Mouse (Mus musculus): Measurements from ENCODE around the gene Jmy. TPM values are rescaled to one million over a fixed set of nuclear protein-coding genes. Genes with fewer than 3 reads are reported as not detected.

Gene Jmy
- polyA plus RNA-seq, 1 experiment from 2014 or later: 2.8 TPM

GRCm38 (mm10) chr13:93499973-93500633, 495 bp upstream of the Jmy start:
- 10% methylated on average over 12 of the region's 12 CpGs for WGBS (ENCODE audit: insufficient replicate concordance)
- Histone ChIP-seq H3K4me1 (replicated peaks) (peaks cover 22% of the 10 kb centered on the region), H3K9me3 (replicated peaks) (no peaks in the 10 kb centered on the region), H3K36me3 (replicated peaks) (peaks cover under 1% of the 10 kb centered on the region), H3K27me3 (no peaks in the 10 kb centered on the region), H3K4me3 (replicated peaks) (peak overlapping the region; percentile 98), H3K4me2 (peak overlapping the region; percentile 93), H3K9ac (peak overlapping the region; percentile 97), H3K27ac (replicated peaks) (peak overlapping the region; percentile 96)
- ATAC-seq (ENCODE audit: insufficient read depth): no peak

GRCm38 (mm10) chr13:93498211-93499166, 1.1 kb downstream of the Jmy start:
- Histone ChIP-seq H3K36me3 (replicated peaks) (peaks cover 14% of the 10 kb centered on the region), H3K27ac (replicated peaks) (peak overlapping the region; percentile 96), H3K4me2 (peak overlapping the region; percentile 93), H3K9ac (peak overlapping the region; percentile 97), H3K9me3 (replicated peaks) (no peaks in the 10 kb centered on the region), H3K4me1 (replicated peaks) (peaks cover 31% of the 10 kb centered on the region), H3K27me3 (no peaks in the 10 kb centered on the region), H3K4me3 (replicated peaks) (peak overlapping the region; percentile 98)
- ATAC-seq (ENCODE audit: insufficient read depth): peak; percentile 45
- under 1% methylated on average over 94 of the region's 94 CpGs for WGBS (ENCODE audit: insufficient replicate concordance)

- Histone ChIP-seq H3K9me3 (replicated peaks) (no peaks in the 10 kb centered on the region), H3K4me1 (replicated peaks) (peaks cover 40% of the 10 kb centered on the region), H3K27me3 (no peaks in the 10 kb centered on the region), H3K4me3 (replicated peaks) (peak overlapping the region; percentile 98), H3K9ac (peak overlapping the region; percentile 97), H3K27ac (replicated peaks) (peak overlapping the region; percentile 96), H3K36me3 (replicated peaks) (peaks cover 18% of the 10 kb centered on the region), H3K4me2 (peak overlapping the region; percentile 93)
- no peak for ATAC-seq (ENCODE audit: insufficient read depth)
- WGBS (ENCODE audit: insufficient replicate concordance): 19% methylated on average over 1 of the region's 1 CpGs
These were observed 2.6 kb downstream of the Jmy start for GRCm38 (mm10) chr13:93496977-93497376.

GRCm38 (mm10) chr13:93488510-93488909, 11.1 kb downstream of the Jmy start:
- WGBS (ENCODE audit: insufficient replicate concordance): 67% methylated on average over 2 of the region's 2 CpGs
- Histone ChIP-seq H3K36me3 (replicated peaks) (peaks cover 28% of the 10 kb centered on the region), H3K27me3 (no peaks in the 10 kb centered on the region), H3K9ac (no peak overlapping the region), H3K4me3 (replicated peaks) (no peak overlapping the region), H3K27ac (replicated peaks) (no peak overlapping the region), H3K4me2 (no peak overlapping the region), H3K9me3 (replicated peaks) (no peaks in the 10 kb centered on the region), H3K4me1 (replicated peaks) (peaks cover 39% of the 10 kb centered on the region)
- no peak for ATAC-seq (ENCODE audit: insufficient read depth)

GRCm38 (mm10) chr13:93487734-93488133, 11.9 kb downstream of the Jmy start:
- no peaks in the 10 kb centered on the region for H3K27me3 ChIP-seq
- ATAC-seq (ENCODE audit: insufficient read depth): no peak
- no peak overlapping the region for H3K4me2 ChIP-seq
- no peaks in the 10 kb centered on the region for H3K9me3 ChIP-seq (replicated peaks)
- H3K4me1 ChIP-seq (replicated peaks): peaks cover 32% of the 10 kb centered on the region
- H3K27ac ChIP-seq (replicated peaks): no peak overlapping the region
- no peak overlapping the region for H3K4me3 ChIP-seq (replicated peaks)
- WGBS (ENCODE audit: insufficient replicate concordance): 90% methylated on average over 8 of the region's 8 CpGs
- peaks cover 32% of the 10 kb centered on the region for H3K36me3 ChIP-seq (replicated peaks)
- H3K9ac ChIP-seq: no peak overlapping the region

- no peak overlapping the region for H3K4me3 ChIP-seq (replicated peaks)
- H3K27ac ChIP-seq (replicated peaks): no peak overlapping the region
- H3K9me3 ChIP-seq (replicated peaks): no peaks in the 10 kb centered on the region
- no peaks in the 10 kb centered on the region for H3K27me3 ChIP-seq
- H3K4me1 ChIP-seq (replicated peaks): peaks cover 13% of the 10 kb centered on the region
- H3K36me3 ChIP-seq (replicated peaks): peaks cover 32% of the 10 kb centered on the region
- no peak for ATAC-seq (ENCODE audit: insufficient read depth)
- H3K9ac ChIP-seq: no peak overlapping the region
- no peak overlapping the region for H3K4me2 ChIP-seq
- 81% methylated on average over 3 of the region's 3 CpGs for WGBS (ENCODE audit: insufficient replicate concordance)
These were observed 15.3 kb downstream of the Jmy start for GRCm38 (mm10) chr13:93484276-93484675.

GRCm38 (mm10) chr13:93481110-93481509, 18.5 kb downstream of the Jmy start:
- WGBS (ENCODE audit: insufficient replicate concordance): 83% methylated on average over 3 of the region's 3 CpGs
- no peak for ATAC-seq (ENCODE audit: insufficient read depth)
- no peaks in the 10 kb centered on the region for H3K27me3 ChIP-seq

GRCm38 (mm10) chr13:93478344-93478743, 21.3 kb downstream of the Jmy start:
- ATAC-seq (ENCODE audit: insufficient read depth): no peak
- Histone ChIP-seq H3K9ac (no peak overlapping the region), H3K36me3 (replicated peaks) (peaks cover 29% of the 10 kb centered on the region), H3K27ac (replicated peaks) (no peak overlapping the region), H3K9me3 (replicated peaks) (no peaks in the 10 kb centered on the region), H3K4me2 (no peak overlapping the region), H3K27me3 (no peaks in the 10 kb centered on the region), H3K4me3 (replicated peaks) (no peak overlapping the region), H3K4me1 (replicated peaks) (no peaks in the 10 kb centered on the region)
- 33% methylated on average over 3 of the region's 3 CpGs for WGBS (ENCODE audit: insufficient replicate concordance)

More at GRCm38 (mm10) chr13:93481110-93481509, 18.5 kb downstream of the Jmy start:
- H3K4me1 ChIP-seq (replicated peaks): 0 out of 2 replicates have a peak, but pooled peaks cover 3% of the 10 kb centered on the region
- no peaks in the 10 kb centered on the region for H3K9me3 ChIP-seq (replicated peaks)
- no peak overlapping the region for H3K4me3 ChIP-seq (replicated peaks)
- no peak overlapping the region for H3K9ac ChIP-seq
- H3K4me2 ChIP-seq: no peak overlapping the region
- peaks cover 26% of the 10 kb centered on the region for H3K36me3 ChIP-seq (replicated peaks)
- no peak overlapping the region for H3K27ac ChIP-seq (replicated peaks)

- 84% methylated on average over 3 of the region's 3 CpGs for WGBS (ENCODE audit: insufficient replicate concordance)
- Histone ChIP-seq H3K4me3 (replicated peaks) (no peak overlapping the region), H3K27me3 (no peaks in the 10 kb centered on the region), H3K4me1 (replicated peaks) (no peaks in the 10 kb centered on the region), H3K4me2 (no peak overlapping the region), H3K36me3 (replicated peaks) (peaks cover 39% of the 10 kb centered on the region), H3K27ac (replicated peaks) (no peak overlapping the region), H3K9me3 (replicated peaks) (no peaks in the 10 kb centered on the region), H3K9ac (no peak overlapping the region)
- no peak for ATAC-seq (ENCODE audit: insufficient read depth)
These were observed 31.3 kb downstream of the Jmy start for GRCm38 (mm10) chr13:93468355-93468754.

GRCm38 (mm10) chr13:93459566-93459965, 40.0 kb downstream of the Jmy start:
- WGBS (ENCODE audit: insufficient replicate concordance): 87% methylated on average over 7 of the region's 7 CpGs
- Histone ChIP-seq H3K4me1 (replicated peaks) (no peaks in the 10 kb centered on the region), H3K36me3 (replicated peaks) (peaks cover 52% of the 10 kb centered on the region), H3K27me3 (no peaks in the 10 kb centered on the region), H3K4me2 (no peak overlapping the region), H3K27ac (replicated peaks) (no peak overlapping the region), H3K9me3 (replicated peaks) (no peaks in the 10 kb centered on the region), H3K4me3 (replicated peaks) (no peak overlapping the region), H3K9ac (no peak overlapping the region)
- no peak for ATAC-seq (ENCODE audit: insufficient read depth)

- Histone ChIP-seq H3K9me3 (replicated peaks) (no peaks in the 10 kb centered on the region), H3K27me3 (no peaks in the 10 kb centered on the region), H3K9ac (no peak overlapping the region), H3K4me1 (replicated peaks) (no peaks in the 10 kb centered on the region), H3K4me2 (no peak overlapping the region), H3K4me3 (replicated peaks) (no peak overlapping the region), H3K36me3 (replicated peaks) (peaks cover 52% of the 10 kb centered on the region), H3K27ac (replicated peaks) (no peak overlapping the region)
- WGBS (ENCODE audit: insufficient replicate concordance): 78% methylated on average over 4 of the region's 4 CpGs
- no peak for ATAC-seq (ENCODE audit: insufficient read depth)
These were observed 41.0 kb downstream of the Jmy start for GRCm38 (mm10) chr13:93458616-93459015.
